Mouse (Mus musculus): ENCODE measurements around the gene Otop1. TPM values are rescaled to one million over a fixed set of nuclear protein-coding genes. Genes with fewer than 3 reads are reported as not detected.

Gene Otop1
- not detected in 2 replicates for polyA plus RNA-seq (2015; fragmentation: Nextera tagmentation; extraction: Ambion mirVana)

DNA sequence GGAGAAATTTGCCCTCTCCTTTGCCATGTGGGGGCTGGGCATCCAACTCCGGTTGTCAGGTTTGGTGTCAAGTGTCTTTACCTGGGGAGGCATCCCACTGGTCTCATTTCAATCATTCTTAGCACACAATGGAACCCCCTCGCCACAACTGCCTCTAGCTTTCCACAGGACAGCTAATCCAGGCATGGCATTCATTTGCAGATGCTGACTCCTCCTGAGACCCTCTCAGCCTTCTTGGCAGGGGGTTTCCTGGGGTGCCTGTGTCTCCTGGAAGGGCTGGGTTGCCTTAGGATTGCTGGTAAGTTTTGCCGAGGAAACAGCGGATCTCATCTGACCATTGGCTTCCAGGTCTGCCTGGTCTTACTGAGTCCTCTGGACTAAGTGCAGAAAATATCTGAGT, at the start of gene Otop1:
Otop1 (plus strand) TSS at position 202 of the 400 bp plus-strand sequence.
- no peaks in the 10 kb centered on the region for H3K9me3 ChIP-seq (replicated peaks)
- H3K4me3 ChIP-seq (replicated peaks), result peak within 1 kb of the TSS; percentile 32; the same call in 1 of the 2 replicates
- H3K4me1 ChIP-seq, result peaks cover 20% of the 10 kb centered on the region
- H3K27ac ChIP-seq (replicated peaks), result no peak within 1 kb of the TSS
- WGBS, result 9% methylated on average over 4 of the region's 4 CpGs
- H3K9ac ChIP-seq, result no peak within 1 kb of the TSS
- H3K4me2 ChIP-seq (replicated peaks), result peak within 1 kb of the TSS; percentile 52; the same call in 1 of the 2 replicates
- 0 out of 2 replicates have a peak, but pooled peaks cover 9% of the 10 kb centered on the region for H3K36me3 ChIP-seq
- ATAC-seq (ENCODE audit: insufficient number of reproducible peaks, low FRiP score, low TSS enrichment, low read depth), result no peak
- H3K27me3 ChIP-seq, result peaks cover 65% of the 10 kb centered on the region

GRCm38 (mm10) chr5:38235422-38235821, 40.4 kb upstream of the Otop1 start:
- peaks cover 55% of the 10 kb centered on the region for H3K36me3 ChIP-seq
- H3K4me2 ChIP-seq (replicated peaks), result no peak overlapping the region
- no peak for ATAC-seq (ENCODE audit: insufficient number of reproducible peaks, low FRiP score, low TSS enrichment, low read depth)
- H3K9ac ChIP-seq, result no peak overlapping the region
- no peaks in the 10 kb centered on the region for H3K27me3 ChIP-seq
- 69% methylated on average over 4 of the region's 4 CpGs for WGBS
- H3K4me3 ChIP-seq (replicated peaks), result no peak overlapping the region
- H3K4me1 ChIP-seq, result no peaks in the 10 kb centered on the region
- H3K9me3 ChIP-seq (replicated peaks), result no peaks in the 10 kb centered on the region
- no peak overlapping the region for H3K27ac ChIP-seq (replicated peaks)

DNA sequence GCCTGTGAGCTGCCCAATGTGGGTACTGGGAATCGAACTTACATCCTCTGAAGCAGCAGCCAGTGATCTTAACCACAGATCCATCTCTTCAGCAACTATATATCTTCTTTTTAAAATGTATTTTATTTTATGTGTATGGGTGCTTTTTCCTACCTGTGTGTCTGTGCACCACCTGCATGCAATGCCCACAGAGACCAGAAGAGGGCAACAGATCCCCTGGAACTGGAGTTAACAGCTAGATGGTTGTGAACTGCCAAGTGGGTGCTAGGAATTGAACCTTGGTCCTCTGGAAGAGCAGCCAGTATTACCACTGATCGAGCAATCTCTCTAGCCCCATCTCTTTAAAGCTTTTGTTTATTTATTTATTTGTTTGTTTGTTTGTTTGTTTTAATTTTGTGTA, 39.1 kb upstream of the Otop1 start:
- Histone ChIP-seq H3K27me3 (no peaks in the 10 kb centered on the region), H3K36me3 (peaks cover 43% of the 10 kb centered on the region), H3K4me2 (replicated peaks) (no peak overlapping the region), H3K9me3 (replicated peaks) (no peaks in the 10 kb centered on the region), H3K9ac (no peak overlapping the region), H3K4me1 (no peaks in the 10 kb centered on the region), H3K27ac (replicated peaks) (no peak overlapping the region), H3K4me3 (replicated peaks) (no peak overlapping the region)
- no peak for ATAC-seq (ENCODE audit: insufficient number of reproducible peaks, low FRiP score, low TSS enrichment, low read depth)
- WGBS, result 94% methylated on average over 2 of the region's 2 CpGs

DNA sequence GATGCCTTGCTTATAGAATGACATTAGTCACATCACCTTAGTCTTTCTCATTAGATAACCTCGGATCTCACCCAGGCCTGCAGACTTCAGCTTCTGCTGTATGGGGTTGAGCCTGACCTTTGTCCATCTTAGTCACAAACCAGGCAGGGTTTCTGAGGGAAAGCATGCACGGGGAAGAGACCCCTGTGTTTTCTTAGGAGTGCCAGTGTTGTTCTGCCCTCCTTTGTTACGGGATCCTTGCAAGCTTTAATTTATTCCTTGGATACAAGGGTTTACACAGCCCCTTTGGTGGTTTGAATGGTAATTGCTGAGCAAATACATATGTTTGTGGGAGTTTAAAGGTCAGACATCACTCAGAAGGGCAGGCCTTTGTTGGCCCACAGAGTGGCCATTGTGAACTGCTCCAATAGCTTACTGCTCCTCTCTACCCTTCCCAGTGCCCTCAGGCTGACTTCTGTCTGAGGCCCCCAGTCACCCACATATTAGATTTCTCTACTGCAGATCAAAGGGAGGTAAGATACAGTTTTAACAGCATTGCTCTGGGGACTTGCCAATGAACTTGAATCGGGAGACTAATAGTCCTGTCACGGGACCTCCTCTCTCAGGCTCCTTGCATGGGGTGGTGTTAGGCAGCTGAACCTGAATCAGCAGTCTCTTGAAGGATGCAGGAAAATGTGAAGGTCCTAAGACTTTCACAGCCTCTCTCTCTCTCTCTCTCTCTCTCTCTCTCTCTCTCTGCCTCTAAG, 34.9 kb upstream of the Otop1 start:
- Histone ChIP-seq H3K9ac (no peak overlapping the region), H3K27me3 (no peaks in the 10 kb centered on the region), H3K4me1 (no peaks in the 10 kb centered on the region), H3K4me3 (replicated peaks) (no peak overlapping the region), H3K36me3 (peaks cover 5% of the 10 kb centered on the region; the same call in 1 of the 2 replicates), H3K27ac (replicated peaks) (no peak overlapping the region), H3K9me3 (replicated peaks) (no peaks in the 10 kb centered on the region), H3K4me2 (replicated peaks) (no peak overlapping the region)
- 21% methylated on average over 5 of the region's 5 CpGs for WGBS
- ATAC-seq (ENCODE audit: insufficient number of reproducible peaks, low FRiP score, low TSS enrichment, low read depth), result 0 out of 2 replicates have a peak, but pooled peaks have one; percentile 34

DNA sequence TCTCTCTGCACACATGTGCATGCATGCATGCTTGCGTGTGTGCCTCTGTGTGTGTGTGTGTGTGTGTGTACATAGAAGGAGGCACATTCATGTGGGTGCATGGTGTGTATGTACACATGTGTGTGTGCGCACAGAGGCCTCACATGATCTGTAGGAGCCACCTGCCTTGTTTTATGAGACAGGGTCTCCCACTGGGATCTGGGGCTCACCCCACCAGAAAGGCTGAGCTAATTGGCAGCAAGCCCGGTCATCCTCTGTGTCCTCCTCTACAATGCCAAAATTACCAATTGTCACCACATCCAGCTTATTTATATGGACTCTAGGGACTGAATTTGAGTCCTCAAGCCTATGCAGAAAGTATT, 34.3 kb upstream of the Otop1 start:
- H3K9ac ChIP-seq, result no peak overlapping the region
- H3K9me3 ChIP-seq (replicated peaks), result no peaks in the 10 kb centered on the region
- peaks cover 5% of the 10 kb centered on the region; the same call in 1 of the 2 replicates for H3K36me3 ChIP-seq
- WGBS, result 84% methylated on average over 3 of the region's 3 CpGs
- no peak overlapping the region for H3K4me3 ChIP-seq (replicated peaks)
- H3K27me3 ChIP-seq, result no peaks in the 10 kb centered on the region
- H3K4me1 ChIP-seq, result no peaks in the 10 kb centered on the region
- 0 out of 2 replicates have a peak, but pooled peaks have one; percentile 15 for ATAC-seq (ENCODE audit: insufficient number of reproducible peaks, low FRiP score, low TSS enrichment, low read depth)
- H3K27ac ChIP-seq (replicated peaks), result no peak overlapping the region
- no peak overlapping the region for H3K4me2 ChIP-seq (replicated peaks)

GRCm38 (mm10) chr5:38241966-38242365, 33.8 kb upstream of the Otop1 start:
- Histone ChIP-seq H3K9ac (no peak overlapping the region), H3K4me1 (no peaks in the 10 kb centered on the region), H3K27ac (replicated peaks) (no peak overlapping the region), H3K4me3 (replicated peaks) (no peak overlapping the region), H3K36me3 (peaks cover under 1% of the 10 kb centered on the region; the same call in 1 of the 2 replicates), H3K4me2 (replicated peaks) (no peak overlapping the region), H3K27me3 (no peaks in the 10 kb centered on the region), H3K9me3 (replicated peaks) (no peaks in the 10 kb centered on the region)
- 81% methylated on average over 6 of the region's 6 CpGs for WGBS
- ATAC-seq (ENCODE audit: insufficient number of reproducible peaks, low FRiP score, low TSS enrichment, low read depth), result no peak

GRCm38 (mm10) chr5:38255195-38255594, 20.6 kb upstream of the Otop1 start:
- no peaks in the 10 kb centered on the region for H3K27me3 ChIP-seq
- WGBS, result 40% methylated on average over 4 of the region's 4 CpGs
- no peaks in the 10 kb centered on the region for H3K9me3 ChIP-seq (replicated peaks)
- no peak overlapping the region for H3K4me2 ChIP-seq (replicated peaks)
- ATAC-seq (ENCODE audit: insufficient number of reproducible peaks, low FRiP score, low TSS enrichment, low read depth), result no peak
- no peak overlapping the region for H3K4me3 ChIP-seq (replicated peaks)
- H3K27ac ChIP-seq (replicated peaks), result no peak overlapping the region
- no peaks in the 10 kb centered on the region for H3K4me1 ChIP-seq
- H3K36me3 ChIP-seq, result no peaks in the 10 kb centered on the region
- no peak overlapping the region for H3K9ac ChIP-seq

DNA sequence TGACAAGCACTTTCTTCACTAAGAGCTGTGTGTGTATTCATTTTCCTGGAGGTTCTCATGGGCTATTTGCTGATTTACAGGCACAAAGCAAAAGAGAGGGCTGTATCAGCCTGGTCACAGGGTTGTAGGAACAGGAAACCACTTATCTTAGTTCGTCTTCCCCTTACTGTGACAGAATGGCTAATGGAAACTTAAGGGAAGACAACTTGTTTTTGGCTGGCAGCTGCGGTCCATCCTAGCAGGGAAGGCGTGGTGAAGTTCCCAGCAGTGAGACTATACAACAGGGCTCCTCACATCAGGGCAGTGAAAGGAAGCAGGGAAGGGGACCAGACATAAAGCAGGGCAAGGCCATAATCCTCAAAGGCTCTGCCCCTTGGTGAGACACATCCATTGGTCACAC, 20.1 kb upstream of the Otop1 start:
- Histone ChIP-seq H3K9ac (no peak overlapping the region), H3K36me3 (no peaks in the 10 kb centered on the region), H3K4me1 (peaks cover under 1% of the 10 kb centered on the region; the same call in 1 of the 2 replicates), H3K4me2 (replicated peaks) (no peak overlapping the region), H3K27me3 (no peaks in the 10 kb centered on the region), H3K27ac (replicated peaks) (no peak overlapping the region), H3K9me3 (replicated peaks) (no peaks in the 10 kb centered on the region), H3K4me3 (replicated peaks) (no peak overlapping the region)
- no peak for ATAC-seq (ENCODE audit: insufficient number of reproducible peaks, low FRiP score, low TSS enrichment, low read depth)
- 75% methylated on average over 3 of the region's 3 CpGs for WGBS

DNA sequence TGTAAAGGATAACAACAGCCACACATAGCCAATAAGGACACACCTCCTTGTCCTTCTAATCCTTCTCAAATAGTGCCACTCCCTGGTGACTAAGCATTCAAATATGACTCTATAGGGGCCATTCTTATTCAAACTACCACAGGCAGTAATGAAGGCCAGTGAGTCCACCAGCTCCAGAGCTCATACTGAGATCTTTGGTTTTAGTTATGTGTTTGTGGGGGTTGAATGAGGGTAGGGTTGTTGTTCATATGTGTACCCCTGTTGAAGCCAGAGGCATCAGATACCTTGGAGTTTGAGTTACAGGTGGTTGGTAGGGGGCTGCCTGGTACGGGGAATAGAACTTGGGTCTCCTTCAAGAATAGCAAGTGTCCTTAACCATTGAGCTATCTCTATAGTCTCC, 19.2 kb upstream of the Otop1 start:
- Histone ChIP-seq H3K4me1 (peaks cover 8% of the 10 kb centered on the region; the same call in 1 of the 2 replicates), H3K4me2 (replicated peaks) (no peak overlapping the region), H3K9me3 (replicated peaks) (no peaks in the 10 kb centered on the region), H3K27ac (replicated peaks) (no peak overlapping the region), H3K4me3 (replicated peaks) (no peak overlapping the region), H3K27me3 (no peaks in the 10 kb centered on the region), H3K36me3 (no peaks in the 10 kb centered on the region), H3K9ac (no peak overlapping the region)
- 89% methylated on average over 1 of the region's 1 CpGs for WGBS
- ATAC-seq (ENCODE audit: insufficient number of reproducible peaks, low FRiP score, low TSS enrichment, low read depth), result no peak

- Histone ChIP-seq H3K36me3 (peaks cover 10% of the 10 kb centered on the region), H3K27ac (replicated peaks) (no peak overlapping the region), H3K4me2 (replicated peaks) (no peak overlapping the region), H3K4me1 (peaks cover 8% of the 10 kb centered on the region; the same call in 1 of the 2 replicates), H3K27me3 (no peaks in the 10 kb centered on the region), H3K9me3 (replicated peaks) (no peaks in the 10 kb centered on the region), H3K4me3 (replicated peaks) (no peak overlapping the region), H3K9ac (no peak overlapping the region)
- ATAC-seq (ENCODE audit: insufficient number of reproducible peaks, low FRiP score, low TSS enrichment, low read depth), result no peak
- 38% methylated on average over 8 of the region's 8 CpGs for WGBS
These were observed 17.6 kb upstream of the Otop1 start for GRCm38 (mm10) chr5:38258034-38258772.

GRCm38 (mm10) chr5:38258773-38259146, 17.0 kb upstream of the Otop1 start:
- ATAC-seq (ENCODE audit: insufficient number of reproducible peaks, low FRiP score, low TSS enrichment, low read depth), result no peak
- peaks cover 15% of the 10 kb centered on the region for H3K36me3 ChIP-seq
- H3K9me3 ChIP-seq (replicated peaks), result no peaks in the 10 kb centered on the region
- peaks cover 8% of the 10 kb centered on the region; the same call in 1 of the 2 replicates for H3K4me1 ChIP-seq
- H3K9ac ChIP-seq, result no peak overlapping the region
- no peak overlapping the region for H3K27ac ChIP-seq (replicated peaks)
- 78% methylated on average over 5 of the region's 5 CpGs for WGBS
- no peak overlapping the region for H3K4me3 ChIP-seq (replicated peaks)
- H3K27me3 ChIP-seq, result no peaks in the 10 kb centered on the region
- no peak overlapping the region for H3K4me2 ChIP-seq (replicated peaks)
